Mouse (Mus musculus) liver, adult 2 months (tissue): ENCODE data around the gene Grsf1. TPM values are rescaled to one million over a fixed set of nuclear protein-coding genes. Genes with fewer than 3 reads are reported as not detected.

Experiments
- DNase-seq: peaks from one replicate; pipeline ENCODE4 v3.0.0-alpha.2; 2011; ENCODE audit warnings: low read depth, low spot score; ENCODE audit errors: extremely low read depth
- H3K27ac ChIP-seq: fragments of 200-500 bp; replicated peaks from 2 replicates; pipeline ENCODE4 v1.5.1; 2012; ENCODE audit warnings: low read depth, mild to moderate bottlenecking, control low read depth, inconsistent platforms, low read length; ENCODE audit not compliant: insufficient read depth
- H3K27me3 ChIP-seq: fragments of 200-500 bp; 2 replicates; pipeline ENCODE4 v1.6.1; 2012; ENCODE audit warnings: mild to moderate bottlenecking, moderate library complexity, low read length, inconsistent platforms; ENCODE audit not compliant: control insufficient read depth, insufficient read depth
- H3K36me3 ChIP-seq: fragments of 200-500 bp; 2 replicates; pipeline ENCODE4 v1.6.1; 2012; ENCODE audit warnings: low read length, inconsistent platforms; ENCODE audit not compliant: control insufficient read depth, insufficient read depth
- H3K4me1 ChIP-seq: fragments of 200-500 bp; 2 replicates; pipeline ENCODE4 v1.6.1; 2011; ENCODE audit warnings: low read length; ENCODE audit not compliant: control insufficient read depth, insufficient read depth
- H3K4me3 ChIP-seq: fragments of 200-500 bp; 2 replicates; pipeline ENCODE4 v1.5.1; 2011; ENCODE audit warnings: low read depth, mild to moderate bottlenecking, control low read depth, low read length, moderate library complexity; ENCODE audit not compliant: insufficient read depth
- H3K79me2 ChIP-seq: fragments of 200-500 bp; 2 replicates; pipeline ENCODE4 v1.6.1; 2012; ENCODE audit warnings: inconsistent platforms, mild to moderate bottlenecking, low read length, moderate library complexity; ENCODE audit not compliant: control insufficient read depth, insufficient read depth
- H3K9ac ChIP-seq: fragments of 200-500 bp; 2 replicates; pipeline ENCODE4 v1.6.1; 2012; ENCODE audit warnings: low read depth, mild to moderate bottlenecking, control low read depth, inconsistent platforms, low read length
- CTCF ChIP-seq: fragments of 200-500 bp; IDR thresholded peaks from 2 replicates; pipeline ENCODE4 v1.5.1; 2011; ENCODE audit warnings: low read depth, low read length, control low read depth
- POLR2A ChIP-seq: fragments of 200-500 bp; IDR thresholded peaks from 2 replicates; pipeline ENCODE4 v1.6.1; 2011; ENCODE audit warnings: low read length, control low read depth; ENCODE audit not compliant: insufficient read depth; ENCODE audit errors: extremely low read depth
- WGBS: fragments of 180-500 bp; shearing (Covaris S2); methylation state at CpG from one replicate; pipeline ENCODE4 v1.1.7; 2018; 5-methylcytosine and 5-hydroxymethylcytosine counted together
- polyA plus RNA-seq: library from polyadenylated mRNA; depleted of rRNA; stranded (reverse); fragments of >200 nt; gene quantifications from 2 replicates; pipeline ENCODE4 v1.2.3, GENCODE M21; 2012
- total RNA-seq: library from RNA; depleted of rRNA; stranded (reverse); fragments of >200 nt; gene quantifications from 2 replicates; pipeline ENCODE4 v1.2.3, GENCODE M21; 2014

Grsf1 gene
- total and polyA plus RNA-seq, 2 experiments, result 32.7 to 57.9 TPM

- 52% methylated on average over 6 of the region's 6 CpGs for WGBS
- no peak for DNase-seq
- Histone ChIP-seq H3K9ac (no peak overlapping the region), H3K79me2 (no peaks in the 10 kb centered on the region), H3K27me3 (no peaks in the 10 kb centered on the region), H3K27ac (no peak overlapping the region), H3K4me1 (peaks cover 3% of the 10 kb centered on the region), H3K4me3 (no peak overlapping the region), H3K36me3 (no peaks in the 10 kb centered on the region)
- no peak for TF ChIP-seq POLR2A
- TF ChIP-seq CTCF, result no peak
Observed at GRCm38 (mm10) chr5:88685306-88685705, 9.3 kb upstream of the Grsf1 start.

- Histone ChIP-seq H3K4me1 (no peaks in the 10 kb centered on the region), H3K79me2 (no peaks in the 10 kb centered on the region), H3K4me3 (no peak overlapping the region), H3K27me3 (no peaks in the 10 kb centered on the region), H3K27ac (no peak overlapping the region), H3K9ac (no peak overlapping the region), H3K36me3 (no peaks in the 10 kb centered on the region)
- 49% methylated on average over 3 of the region's 3 CpGs for WGBS
- TF ChIP-seq CTCF (no peak), POLR2A (no peak)
- no peak for DNase-seq
Observed at GRCm38 (mm10) chr5:88684226-88684625, 8.3 kb upstream of the Grsf1 start.

- no peak overlapping the region for H3K9ac ChIP-seq
- H3K27me3 ChIP-seq, result no peaks in the 10 kb centered on the region
- no peak overlapping the region for H3K27ac ChIP-seq
- no peaks in the 10 kb centered on the region for H3K79me2 ChIP-seq
- WGBS, result 85% methylated on average over 9 of the region's 9 CpGs
- no peaks in the 10 kb centered on the region for H3K36me3 ChIP-seq
- TF ChIP-seq CTCF (no peak), POLR2A (no peak)
- peaks cover 2% of the 10 kb centered on the region; the same call in 1 of the 2 replicates for H3K4me1 ChIP-seq
- no peak overlapping the region for H3K4me3 ChIP-seq
- no peak for DNase-seq
Observed at GRCm38 (mm10) chr5:88683706-88684105, 7.7 kb upstream of the Grsf1 start.

GRCm38 (mm10) chr5:88680567-88680966 lies 4.6 kb upstream of the Grsf1 start:
- WGBS, result 93% methylated on average over 6 of the region's 6 CpGs

GRCm38 (mm10) chr5:88679341-88679740 lies 3.4 kb upstream of the Grsf1 start:
- H3K36me3 ChIP-seq, result no peaks in the 10 kb centered on the region
- no peak overlapping the region for H3K4me3 ChIP-seq
- no peak for DNase-seq
- H3K4me1 ChIP-seq, result peaks cover 2% of the 10 kb centered on the region; the same call in 1 of the 2 replicates
- H3K9ac ChIP-seq, result no peak overlapping the region
- H3K27me3 ChIP-seq, result no peaks in the 10 kb centered on the region
- WGBS, result 53% methylated on average over 6 of the region's 6 CpGs
- no peak for TF ChIP-seq POLR2A
- TF ChIP-seq CTCF, result no peak
- no peak overlapping the region for H3K27ac ChIP-seq
- peaks cover 7% of the 10 kb centered on the region for H3K79me2 ChIP-seq

More at GRCm38 (mm10) chr5:88680567-88680966, 4.6 kb upstream of the Grsf1 start:
- TF ChIP-seq POLR2A (no peak), CTCF (no peak)
- Histone ChIP-seq H3K27ac (no peak overlapping the region), H3K4me3 (no peak overlapping the region), H3K27me3 (no peaks in the 10 kb centered on the region), H3K36me3 (no peaks in the 10 kb centered on the region), H3K4me1 (peaks cover 2% of the 10 kb centered on the region; the same call in 1 of the 2 replicates), H3K79me2 (no peaks in the 10 kb centered on the region; the same call in 1 of the 2 replicates), H3K9ac (no peak overlapping the region)
- DNase-seq, result no peak

- no peak overlapping the region for H3K9ac ChIP-seq
- 24% methylated on average over 7 of the region's 7 CpGs for whole genome bisulfite sequencing
- H3K27ac ChIP-seq, result no peak overlapping the region
- H3K36me3 ChIP-seq, result no peaks in the 10 kb centered on the region
- DNase-seq, result no peak
- TF ChIP-seq POLR2A (no peak), CTCF (no peak)
- H3K4me1 ChIP-seq, result peaks cover 2% of the 10 kb centered on the region; the same call in 1 of the 2 replicates
- no peak overlapping the region for H3K4me3 ChIP-seq
- no peaks in the 10 kb centered on the region for H3K27me3 ChIP-seq
- H3K79me2 ChIP-seq, result peaks cover 7% of the 10 kb centered on the region
Observed at GRCm38 (mm10) chr5:88678929-88679328, 3.0 kb upstream of the Grsf1 start.
